Mouse (Mus musculus): ENCODE results near the gene Sptssb. TPM values are rescaled to one million over a fixed set of nuclear protein-coding genes. Genes with fewer than 3 reads are reported as not detected.

The Sptssb gene
- total and polyA plus RNA-seq, 3 experiments: not detected

DNA sequence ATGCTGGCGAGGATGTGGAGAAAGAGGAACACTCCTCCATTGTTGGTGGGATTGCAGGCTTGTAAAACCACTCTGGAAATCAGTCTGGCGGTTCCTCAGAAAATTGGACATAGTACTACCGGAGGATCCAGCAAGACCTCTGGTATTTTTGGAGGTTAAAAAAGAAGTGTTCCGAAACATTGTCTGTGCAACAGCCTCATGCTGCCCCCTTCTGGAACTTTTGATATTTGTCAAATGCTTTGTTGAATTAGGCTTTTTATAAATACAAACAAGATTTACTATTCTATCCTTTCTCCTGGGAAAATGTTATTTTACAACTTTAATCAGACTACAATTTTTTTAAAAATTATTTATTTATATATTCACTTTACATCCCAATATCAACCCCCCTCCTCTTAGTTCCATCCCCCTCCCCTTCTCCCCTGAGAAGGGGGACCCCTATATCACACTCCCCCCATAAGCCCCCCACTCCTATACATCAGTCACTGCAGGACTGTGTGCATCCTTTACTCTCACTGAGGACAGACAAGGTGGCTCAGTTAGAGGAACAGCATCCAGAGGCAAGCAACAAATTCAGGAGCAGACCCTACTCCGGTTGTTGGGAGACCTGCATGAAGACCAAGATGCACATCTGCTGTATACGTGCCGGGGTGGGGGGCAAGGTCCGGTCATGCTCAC is 38.3 kb upstream of the Sptssb start:
- H3K27ac ChIP-seq (ENCODE audit: control insufficient read depth, low read depth, low read length): no peak overlapping the region
- no peak overlapping the region for H3K4me3 ChIP-seq (ENCODE audit: control insufficient read depth in 1 of 2, insufficient read depth in 1 of 2, low read depth in 2 of 2, low read length in 2 of 2)
- no peak overlapping the region for H3K9ac ChIP-seq (ENCODE audit: control insufficient read depth, low read depth, low read length, poor library complexity, severe bottlenecking)
- H3K27me3 ChIP-seq (ENCODE audit: control insufficient read depth in 1 of 2, insufficient read depth in 2 of 2, low read length in 2 of 2): no peaks in the 10 kb centered on the region
- peak; percentile 10 for DNase-seq (ENCODE audit: low read depth, low spot score)
- no peaks in the 10 kb centered on the region for H3K4me1 ChIP-seq (ENCODE audit: control insufficient read depth in 1 of 2, insufficient read depth in 2 of 2, low read length in 2 of 2)
- peak; percentile 21; the same call in 1 of the 2 replicates for TF ChIP-seq SMC3 (IDR thresholded peaks at IDR 0.05; ENCODE audit: low read depth, low read length)
- TF ChIP-seq GATA1 (IDR thresholded peaks at IDR 0.05; ENCODE audit: low read depth, low read length): no peak
- TF ChIP-seq BHLHE40 (IDR thresholded peaks at IDR 0.05; ENCODE audit: borderline replicate concordance, low read depth, low read length): no peak
- peak in 1 of 3 experiments; percentile 35; a peak in 2 of 6 replicates for TF ChIP-seq CTCF (IDR thresholded peaks at IDR 0.05 in 2 of 3, conservative IDR thresholded peaks at IDR 0.05 in 1 of 3; ENCODE audit: control insufficient read depth in 1 of 3, insufficient read depth in 1 of 3, low read depth in 2 of 3, low read length in 3 of 3, poor library complexity in 1 of 3, severe bottlenecking in 1 of 3)
- no peak for TF ChIP-seq ELF1 (IDR thresholded peaks at IDR 0.05; ENCODE audit: low read depth, low read length)
- TF ChIP-seq NELFE (IDR thresholded peaks at IDR 0.05; ENCODE audit: low read depth, low read length): no peak
- TF ChIP-seq TBP (IDR thresholded peaks at IDR 0.05; ENCODE audit: low read depth, low read length): no peak
- TF ChIP-seq RAD21 (IDR thresholded peaks at IDR 0.05; ENCODE audit: low read depth, low read length): peak; percentile 42
- TF ChIP-seq ZC3H11A (IDR thresholded peaks at IDR 0.05; ENCODE audit: low read depth, low read length): peak; percentile 27; the same call in 1 of the 2 replicates
- no peak for TF ChIP-seq USF1 (IDR thresholded peaks at IDR 0.05; ENCODE audit: low read depth, low read length)
- no peaks in the 10 kb centered on the region for H3K79me2 ChIP-seq (ENCODE audit: control insufficient read depth, insufficient read depth, low read length, poor library complexity)
- H3K9me3 ChIP-seq (replicated peaks; ENCODE audit: insufficient read depth, low read length): no peaks in the 10 kb centered on the region
- H3K36me3 ChIP-seq (ENCODE audit: control insufficient read depth in 1 of 2, insufficient read depth in 2 of 2, low read length in 2 of 2): no peaks in the 10 kb centered on the region

DNA sequence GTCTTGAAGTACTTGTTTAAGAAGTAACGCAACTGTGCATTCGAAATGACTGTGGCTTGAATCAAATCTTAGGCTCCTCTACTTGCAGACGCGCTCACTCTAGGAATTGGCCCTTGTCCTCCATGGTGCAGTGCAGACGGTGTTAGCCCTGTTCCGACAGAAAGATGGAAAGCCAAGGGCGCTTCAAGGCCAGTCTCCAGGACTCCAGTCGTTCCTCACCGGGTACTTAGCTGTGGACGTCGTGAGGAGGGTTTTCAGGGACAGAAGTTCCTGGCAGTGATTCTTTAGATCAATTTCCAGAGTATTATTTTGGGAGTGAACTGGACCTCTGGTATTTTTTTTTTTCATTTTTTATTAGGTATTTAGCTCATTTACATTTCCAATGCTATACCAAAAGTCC is 35.8 kb upstream of the Sptssb start:
- Histone ChIP-seq H3K27me3 (ENCODE audit: control insufficient read depth in 1 of 2, insufficient read depth in 2 of 2, low read length in 2 of 2) (no peaks in the 10 kb centered on the region), H3K9me3 (replicated peaks; ENCODE audit: insufficient read depth, low read length) (no peaks in the 10 kb centered on the region), H3K4me1 (ENCODE audit: control insufficient read depth in 1 of 2, insufficient read depth in 2 of 2, low read length in 2 of 2) (no peaks in the 10 kb centered on the region), H3K9ac (ENCODE audit: control insufficient read depth, low read depth, low read length, poor library complexity, severe bottlenecking) (no peak overlapping the region), H3K27ac (ENCODE audit: control insufficient read depth, low read depth, low read length) (no peak overlapping the region), H3K4me3 (ENCODE audit: control insufficient read depth in 1 of 2, insufficient read depth in 1 of 2, low read depth in 2 of 2, low read length in 2 of 2) (no peak overlapping the region), H3K36me3 (ENCODE audit: control insufficient read depth in 1 of 2, insufficient read depth in 2 of 2, low read length in 2 of 2) (no peaks in the 10 kb centered on the region), H3K79me2 (ENCODE audit: control insufficient read depth, insufficient read depth, low read length, poor library complexity) (no peaks in the 10 kb centered on the region)
- no peak for TF ChIP-seq NELFE (IDR thresholded peaks at IDR 0.05; ENCODE audit: low read depth, low read length)
- no peak for TF ChIP-seq ZC3H11A (IDR thresholded peaks at IDR 0.05; ENCODE audit: low read depth, low read length)
- TF ChIP-seq JUND (IDR thresholded peaks at IDR 0.05; ENCODE audit: low read depth, low read length): no peak
- TF ChIP-seq POLR2AphosphoS5 (IDR thresholded peaks at IDR 0.05; ENCODE audit: borderline replicate concordance, low read depth, low read length): no peak
- TF ChIP-seq MYB (IDR thresholded peaks at IDR 0.05; ENCODE audit: low read depth, low read length): no peak
- TF ChIP-seq BHLHE40 (IDR thresholded peaks at IDR 0.05; ENCODE audit: borderline replicate concordance, low read depth, low read length): no peak
- no peak for TF ChIP-seq MAX (IDR thresholded peaks at IDR 0.05; ENCODE audit: low read length)
- TF ChIP-seq E2F4 (IDR thresholded peaks at IDR 0.05; ENCODE audit: borderline replicate concordance, low read depth, low read length): no peak
- no peak for TF ChIP-seq MAFK (IDR thresholded peaks at IDR 0.05; ENCODE audit: borderline replicate concordance, low read depth, low read length)
- TF ChIP-seq POLR2AphosphoS2 (IDR thresholded peaks at IDR 0.05; ENCODE audit: low read length): no peak
- TF ChIP-seq ETS1 (IDR thresholded peaks at IDR 0.05; ENCODE audit: low read depth, low read length): no peak
- TF ChIP-seq KAT2A (conservative IDR thresholded peaks at IDR 0.05; ENCODE audit: low read depth, low read length): no peak
- TF ChIP-seq SMC3 (IDR thresholded peaks at IDR 0.05; ENCODE audit: low read depth, low read length): no peak
- TF ChIP-seq ELF1 (IDR thresholded peaks at IDR 0.05; ENCODE audit: low read depth, low read length): no peak
- TF ChIP-seq NRF1 (IDR thresholded peaks at IDR 0.05; ENCODE audit: insufficient read depth, low read depth, low read length, poor library complexity, severe bottlenecking): no peak
- no peak for TF ChIP-seq POLR2A (IDR thresholded peaks at IDR 0.05; ENCODE audit: control insufficient read depth in 1 of 2, insufficient read depth in 1 of 2, low read depth in 1 of 2, low read length in 2 of 2, poor library complexity in 1 of 2)
- TF ChIP-seq RAD21 (IDR thresholded peaks at IDR 0.05; ENCODE audit: low read depth, low read length): no peak
- DNase-seq (ENCODE audit: low read depth, low spot score): no peak
